Mouse (Mus musculus): ENCODE data around the gene Rundc3a. TPM values are rescaled to one million over a fixed set of nuclear protein-coding genes. Genes with fewer than 3 reads are reported as not detected.
"Not testable (repeated sequence)": the region's sequence is repeated elsewhere in the genome, so short reads cannot be mapped to it uniquely, and the experiment has no call there.

Gene Rundc3a
- polyA plus RNA-seq, 3 experiments from 2014 or later: 1.8 to 3.2 (median 2.0) TPM

DNA sequence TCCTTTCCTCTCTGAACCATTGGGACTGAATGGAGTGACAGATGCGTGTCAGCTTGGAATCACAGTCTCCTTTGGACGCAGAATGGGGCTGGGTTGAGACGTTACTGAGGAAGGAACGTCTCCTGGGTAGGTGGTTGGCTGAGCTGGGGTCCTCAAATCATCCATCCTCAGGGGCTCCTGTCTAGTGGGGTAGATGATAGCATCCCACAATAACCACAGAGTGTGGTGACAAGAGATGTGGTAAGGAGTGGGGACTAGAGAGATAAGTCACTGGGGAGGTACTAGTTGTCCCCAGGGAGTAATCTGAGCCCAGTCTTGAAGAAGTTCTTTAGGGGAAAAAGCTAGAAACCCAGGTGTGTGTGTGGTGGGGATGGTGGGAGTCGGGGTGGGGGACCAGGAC lies 24.9 kb upstream of the Rundc3a start:
- ATAC-seq: no peak

- no peak for ATAC-seq
Observed at GRCm38 (mm10) chr11:102369263-102369662, 23.9 kb upstream of the Rundc3a start.

- ATAC-seq: no peak
Observed at GRCm38 (mm10) chr11:102370285-102370684, 22.9 kb upstream of the Rundc3a start.

DNA sequence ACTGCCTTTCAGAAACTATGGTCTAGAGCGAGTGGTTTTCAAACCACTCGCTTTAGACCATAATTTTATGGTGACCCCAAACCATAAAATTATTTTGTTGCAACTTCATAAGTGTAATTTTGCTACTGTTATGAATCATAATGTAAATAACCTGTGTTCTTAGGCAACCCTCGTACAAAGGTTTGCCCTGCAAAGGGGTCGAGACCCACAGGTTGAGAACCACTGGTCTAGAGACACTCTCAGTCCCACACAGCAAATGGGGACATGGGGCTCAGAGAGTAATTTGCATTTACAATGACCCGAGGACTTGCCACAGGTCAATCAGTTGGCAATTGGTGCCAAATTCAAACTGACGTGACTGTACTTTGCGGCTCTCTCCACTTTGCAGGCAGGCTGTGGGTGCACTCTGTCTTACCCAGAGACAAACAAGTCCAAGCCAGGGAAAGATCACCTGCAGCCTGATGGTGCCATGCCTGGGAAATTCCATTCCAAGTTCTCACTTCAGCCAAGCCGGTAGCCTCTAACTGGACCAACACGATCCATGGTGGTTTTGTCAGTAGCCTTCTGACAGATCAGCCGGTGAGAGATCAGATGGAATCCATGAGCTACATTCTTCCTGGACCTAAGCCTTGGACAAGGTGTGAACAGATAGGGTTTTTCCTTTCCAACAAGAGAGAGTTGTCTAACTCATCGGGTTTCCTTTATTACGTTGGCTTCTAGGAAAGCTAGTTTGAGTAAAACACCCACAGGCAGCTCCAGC lies 21.1 kb upstream of the Rundc3a start:
- ATAC-seq: no peak

DNA sequence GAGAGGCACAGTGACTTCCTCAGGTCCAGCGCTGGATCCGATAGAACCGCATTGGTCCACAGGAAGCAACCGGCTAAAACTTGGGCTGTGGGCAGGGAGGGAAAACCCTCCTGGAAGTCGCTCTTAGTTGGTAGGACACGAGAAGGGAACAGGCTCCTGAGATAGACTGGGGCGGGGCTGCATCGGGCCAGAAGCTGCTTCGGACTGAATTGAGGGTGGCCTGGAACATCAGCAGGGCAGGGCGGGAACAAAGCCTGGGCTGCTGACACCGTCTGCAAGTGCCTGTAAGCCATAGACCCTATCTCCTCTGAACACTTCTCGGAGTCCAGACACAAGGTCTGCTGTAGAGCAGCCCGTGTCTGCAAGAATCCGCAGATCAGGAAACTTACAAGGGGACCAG lies 20.3 kb upstream of the Rundc3a start:
- ATAC-seq: no peak

DNA sequence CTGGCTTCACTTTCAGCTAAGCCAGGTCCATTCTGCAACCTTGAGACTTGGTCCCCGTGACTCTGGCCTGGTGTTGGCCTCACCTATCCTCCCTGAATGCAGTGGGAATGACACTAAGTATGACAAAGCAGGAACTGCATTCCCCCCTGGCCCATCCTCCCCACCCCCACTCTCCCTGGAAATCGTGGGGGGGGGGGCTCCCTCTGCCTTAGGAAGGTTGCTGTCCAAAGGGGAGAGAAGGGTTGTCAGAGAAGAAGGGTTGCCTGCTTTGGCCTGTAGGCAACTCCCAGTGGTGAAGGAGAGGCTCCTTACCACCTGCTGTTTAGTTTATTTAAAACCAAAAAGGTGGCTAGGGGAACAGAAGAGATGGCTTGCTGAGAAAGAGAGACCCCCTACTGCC lies 19.6 kb upstream of the Rundc3a start:
- ATAC-seq: no peak

GRCm38 (mm10) chr11:102374108-102374725 lies 19.0 kb upstream of the Rundc3a start:
- no peak for ATAC-seq

DNA sequence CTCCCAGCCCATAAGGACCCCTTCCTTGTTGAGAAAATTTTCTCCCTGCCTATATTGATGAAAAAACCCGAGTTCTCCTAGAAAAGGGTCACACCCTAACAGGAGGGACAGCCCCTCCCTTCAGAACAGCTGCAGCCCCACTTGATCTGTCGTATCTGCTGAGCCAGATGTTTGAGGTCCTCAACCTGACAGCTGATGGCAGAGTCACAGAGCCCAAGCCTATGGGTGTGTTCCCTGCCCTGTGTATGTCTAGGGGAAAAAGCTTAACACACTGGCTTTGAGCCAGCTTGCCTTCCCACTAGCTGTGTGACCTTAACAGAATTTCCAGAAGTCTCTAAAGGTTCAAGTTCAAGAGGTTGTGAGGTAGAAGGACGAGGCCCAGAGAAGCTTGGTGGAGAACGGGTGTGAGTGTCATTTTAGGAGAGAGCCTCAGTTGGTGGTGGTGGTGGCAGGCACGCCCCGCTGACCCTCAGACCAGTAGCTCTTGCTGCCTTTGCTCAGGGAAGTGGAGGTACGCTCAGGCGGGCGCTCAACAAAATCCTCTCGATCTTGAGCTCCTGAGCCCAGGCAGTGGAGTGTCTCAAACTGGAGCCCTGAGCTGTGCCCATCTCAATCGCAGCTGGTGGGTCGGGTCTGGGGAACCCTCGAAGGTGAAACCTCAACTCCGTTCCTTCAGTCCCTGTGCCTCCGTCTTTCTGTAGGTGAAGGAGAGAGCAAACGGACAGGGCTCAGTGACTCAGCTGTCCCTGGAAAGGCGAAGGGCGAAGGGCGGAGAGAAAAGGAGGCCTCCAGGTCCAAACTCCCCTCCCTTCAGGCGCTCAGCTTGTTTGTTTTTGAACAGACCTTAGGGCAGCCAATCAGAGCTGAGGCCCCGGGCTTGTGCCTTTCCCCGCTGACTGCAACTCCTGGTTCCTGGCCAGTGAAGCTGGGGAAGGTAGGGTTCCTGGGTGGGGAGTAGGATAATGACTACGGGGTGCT lies 17.7 kb upstream of the Rundc3a start:
- ATAC-seq: no peak

- no peak for ATAC-seq
Observed at GRCm38 (mm10) chr11:102376196-102376835, 16.9 kb upstream of the Rundc3a start.

DNA sequence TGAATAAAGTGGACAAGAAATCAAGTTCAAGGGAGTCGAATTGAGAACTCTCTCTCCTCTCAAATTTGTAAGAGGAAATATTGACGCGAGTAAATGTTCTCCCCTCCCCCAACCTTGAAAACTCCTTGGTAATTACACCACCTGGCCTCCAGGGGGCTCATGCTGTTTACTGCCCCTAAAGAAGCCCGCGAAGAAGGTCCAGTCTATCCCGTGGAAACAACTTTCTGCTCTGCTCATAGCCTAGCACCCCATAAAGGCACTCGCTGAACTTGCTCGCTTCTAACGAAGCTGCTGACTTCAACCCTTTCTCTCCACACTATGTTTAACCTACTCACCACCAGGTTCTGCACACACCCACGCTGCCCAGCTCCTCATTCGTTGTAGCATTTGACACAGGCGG lies 16.0 kb upstream of the Rundc3a start:
- no peak for ATAC-seq

DNA sequence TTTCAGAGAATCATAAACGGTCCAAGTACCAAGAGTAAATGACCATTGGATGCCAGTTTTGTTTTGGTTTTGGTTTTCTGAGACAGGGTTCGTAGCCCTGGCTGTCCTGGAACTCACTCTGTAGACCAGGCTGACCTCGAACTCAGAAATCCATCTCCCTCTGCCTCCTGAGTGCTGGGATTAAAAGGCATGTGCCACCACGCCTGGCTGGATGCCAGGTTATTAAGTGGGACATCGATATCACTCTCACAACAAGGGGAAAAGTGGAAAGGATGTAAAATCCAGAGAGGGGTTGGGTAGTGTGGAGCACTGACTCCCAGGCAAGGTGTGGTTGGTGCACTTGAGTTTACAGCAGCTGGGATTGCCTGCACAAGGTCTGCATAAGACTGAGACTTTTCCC lies 13.1 kb upstream of the Rundc3a start:
- no peak for ATAC-seq

- ATAC-seq: no peak
Observed at GRCm38 (mm10) chr11:102381341-102382100, 11.7 kb upstream of the Rundc3a start.

- no peak for ATAC-seq
Observed at GRCm38 (mm10) chr11:102382794-102383193, 10.4 kb upstream of the Rundc3a start.

GRCm38 (mm10) chr11:102383365-102384136 lies 9.7 kb upstream of the Rundc3a start:
- ATAC-seq: no peak

- no peak for ATAC-seq
Observed at GRCm38 (mm10) chr11:102384418-102384817, 8.8 kb upstream of the Rundc3a start.

DNA sequence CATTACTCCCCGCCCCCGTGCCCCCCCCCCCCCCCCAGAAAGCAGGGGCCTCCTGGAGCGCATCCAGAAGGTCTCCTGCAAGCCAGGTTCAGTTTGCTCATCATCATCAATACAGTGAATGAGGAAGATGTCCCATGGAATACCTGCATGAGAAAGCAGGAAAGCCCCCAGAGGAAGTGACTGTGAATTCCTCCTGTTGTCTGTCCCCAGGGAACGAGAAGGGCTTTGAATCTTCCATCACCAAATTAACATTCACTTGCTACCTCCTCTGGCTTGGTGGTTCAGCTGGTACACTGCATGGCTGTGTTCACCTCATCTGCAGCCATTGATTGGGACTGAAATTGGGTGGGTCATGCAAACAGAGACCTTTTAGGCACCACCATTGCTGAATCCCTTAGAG lies 8.1 kb upstream of the Rundc3a start:
- no peak for ATAC-seq

GRCm38 (mm10) chr11:102386121-102386520 lies 7.1 kb upstream of the Rundc3a start:
- ATAC-seq: no peak

GRCm38 (mm10) chr11:102389436-102389835 lies 3.8 kb upstream of the Rundc3a start:
- ATAC-seq: not testable (repeated sequence)

DNA sequence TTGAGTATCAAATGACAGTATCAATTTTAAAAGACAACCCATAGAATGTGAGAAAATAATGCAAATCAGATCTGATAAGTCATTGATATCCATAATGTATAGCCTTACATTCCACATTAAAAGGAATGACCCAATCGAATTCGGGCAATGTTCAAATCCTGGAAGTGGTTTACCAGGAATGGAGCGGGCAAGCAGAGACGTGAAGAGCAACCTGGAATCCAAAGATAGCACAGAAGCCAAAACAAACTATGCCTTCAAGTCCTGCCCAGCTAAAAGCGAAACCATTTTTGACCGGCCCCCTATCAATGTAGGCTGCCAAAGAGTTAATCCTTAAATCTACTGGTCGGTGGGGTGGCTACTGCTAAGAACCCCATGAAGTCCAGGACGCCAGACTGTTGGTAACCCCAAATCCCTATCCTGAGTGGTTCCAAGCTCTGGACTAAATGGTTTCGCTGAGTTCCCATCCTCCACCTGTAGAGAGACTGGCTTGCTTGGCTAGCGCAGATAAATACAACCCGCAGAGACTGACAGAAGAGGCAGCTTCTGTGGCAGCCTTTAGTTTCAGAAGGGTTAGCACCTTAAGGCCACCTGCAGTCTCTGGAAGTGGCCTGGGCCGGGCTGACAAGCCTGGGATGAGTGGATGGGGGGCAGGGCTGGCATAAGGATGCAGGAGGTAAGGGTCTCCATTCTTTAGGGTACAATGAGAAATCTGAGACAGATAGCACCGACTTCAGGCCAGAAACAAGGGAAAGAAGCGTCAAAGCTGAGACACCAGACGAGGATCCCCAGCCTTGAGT lies 564 bp upstream of the Rundc3a start:
- no peak for ATAC-seq

DNA sequence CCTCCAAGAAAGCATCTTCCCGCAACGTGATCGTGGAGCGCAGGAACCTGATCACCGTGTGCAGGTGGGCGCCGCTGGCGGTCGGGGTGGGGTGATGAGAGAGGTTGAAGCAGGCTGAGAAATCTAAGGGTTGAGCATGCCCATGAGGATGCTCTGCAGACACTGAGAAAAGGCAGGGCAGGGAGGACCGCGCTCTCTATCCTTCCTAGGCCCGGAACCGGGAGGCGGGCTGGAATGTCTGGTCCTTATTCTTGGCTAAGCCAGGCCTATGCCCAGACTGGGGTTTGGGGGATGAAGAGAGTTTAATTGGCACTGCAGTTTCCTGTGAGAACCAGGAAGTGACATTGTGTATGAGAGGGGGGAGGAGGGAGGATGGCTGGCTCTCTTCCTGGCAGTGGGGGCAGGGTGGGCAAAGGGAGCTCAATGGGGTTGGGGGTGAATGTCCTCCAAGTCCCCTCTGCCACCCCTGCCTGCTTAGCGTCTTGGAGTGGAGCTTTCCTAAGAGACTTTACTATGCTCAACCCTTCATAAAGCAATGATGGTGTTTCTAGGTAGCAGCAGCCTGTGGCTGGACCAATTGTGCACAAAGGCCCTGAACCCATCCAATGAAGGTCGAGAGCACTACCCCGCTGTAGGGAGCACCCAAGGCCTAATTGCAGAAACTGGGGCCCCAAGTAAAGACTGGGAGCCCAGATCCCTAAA lies 667 bp downstream of the Rundc3a start:
- peak; percentile 43 for ATAC-seq

Measured in inflammation-experienced regulatory T-cells, adult 6 months (primary cell).